Mouse (Mus musculus) monocyte, adult 5-6 weeks (primary cell): Measurements from ENCODE around the gene Sfxn1. TPM values are rescaled to one million over a fixed set of nuclear protein-coding genes. Genes with fewer than 3 reads are reported as not detected.

Experiments
- ATAC-seq: fragments of 153-309, 156-312 bp; replicated peaks from 2 replicates; pipeline ENCODE4 v1.8.0; 2017; ENCODE audit warnings: mild to moderate bottlenecking; ENCODE audit not compliant: low TSS enrichment, insufficient number of reproducible peaks, severe bottlenecking, poor library complexity, low FRiP score
- total RNA-seq: library from RNA; stranded (forward); fragments of 200-1000, 200-491, 200-594 nt; gene quantifications from 3 replicates; pipeline ENCODE4 v1.2.3, GENCODE M21; 2017

Gene Sfxn1
- total RNA-seq, 1 experiment from 2014 or later, result 10.1 TPM

DNA sequence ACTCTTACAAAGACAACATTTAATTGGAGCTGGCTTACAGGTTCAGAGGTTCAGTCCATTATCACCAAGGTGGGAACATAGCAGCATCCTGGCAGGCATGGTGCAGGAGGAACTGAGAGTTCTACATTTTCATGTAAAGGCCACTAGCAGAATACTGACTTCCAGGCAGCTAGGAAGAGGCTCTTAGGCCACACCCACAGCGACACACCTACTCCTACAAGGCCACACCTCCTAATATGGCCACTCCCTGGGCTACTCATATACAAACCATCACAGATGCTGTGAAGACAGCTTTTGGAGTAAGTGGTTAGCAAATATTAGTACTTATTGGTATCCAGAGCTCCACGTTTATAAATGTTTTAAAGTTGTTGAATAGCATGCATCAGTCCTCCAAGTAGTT lies 3.7 kb downstream of the Sfxn1 start:
- ATAC-seq, result no peak

DNA sequence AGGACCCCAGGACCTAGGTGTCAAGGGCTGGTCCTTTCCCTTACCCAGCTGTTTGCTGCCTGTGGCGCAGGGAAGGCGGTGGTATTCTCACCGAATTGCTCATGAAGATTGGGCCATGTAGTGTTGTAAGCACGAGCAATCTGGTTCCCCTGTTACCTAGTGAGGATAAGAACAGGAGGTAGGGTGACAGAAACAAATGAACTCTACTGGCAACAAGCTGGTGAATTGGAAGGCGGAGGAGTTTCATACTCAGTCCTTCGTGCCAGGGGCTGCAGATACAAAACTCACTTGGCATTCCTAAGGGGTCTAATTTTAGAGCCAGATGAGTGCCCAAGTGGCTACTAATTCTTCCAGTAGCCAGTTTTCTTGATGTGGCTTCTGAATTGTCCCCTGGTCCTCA lies 4.4 kb downstream of the Sfxn1 start:
- no peak for ATAC-seq

DNA sequence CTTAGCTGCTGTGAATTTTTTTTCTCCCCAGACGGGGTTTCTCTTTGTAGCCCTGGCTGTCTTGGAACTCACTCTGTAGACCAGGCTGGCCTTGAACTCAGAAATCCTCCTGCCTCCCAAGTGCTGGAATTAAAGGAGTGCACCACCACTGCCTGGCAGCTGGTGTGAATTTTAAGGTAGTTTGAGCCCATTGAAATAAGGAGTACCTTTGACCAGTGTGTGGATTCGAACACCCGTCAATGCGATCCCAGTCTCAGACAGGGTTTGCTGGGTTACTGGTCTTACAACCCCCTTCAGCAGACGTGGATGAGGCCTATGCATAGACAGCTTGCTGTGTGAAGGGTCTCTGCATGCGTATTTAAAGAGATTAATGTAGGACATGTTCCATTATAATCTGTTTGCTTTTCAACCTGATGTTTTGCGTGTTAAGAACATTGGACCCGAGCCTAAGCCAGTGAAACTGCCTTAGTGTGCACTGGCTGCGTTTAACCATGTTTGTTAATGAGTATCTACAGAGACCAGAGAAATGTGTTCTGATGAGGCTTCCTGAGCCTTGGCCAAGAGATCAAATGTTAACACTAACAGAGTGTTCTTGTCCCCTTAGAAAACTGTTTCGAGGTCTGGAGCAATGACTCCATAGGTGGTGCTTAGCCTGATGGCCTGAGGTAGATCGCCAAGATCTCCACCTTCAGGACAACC lies 5.2 kb downstream of the Sfxn1 start:
- ATAC-seq, result no peak

DNA sequence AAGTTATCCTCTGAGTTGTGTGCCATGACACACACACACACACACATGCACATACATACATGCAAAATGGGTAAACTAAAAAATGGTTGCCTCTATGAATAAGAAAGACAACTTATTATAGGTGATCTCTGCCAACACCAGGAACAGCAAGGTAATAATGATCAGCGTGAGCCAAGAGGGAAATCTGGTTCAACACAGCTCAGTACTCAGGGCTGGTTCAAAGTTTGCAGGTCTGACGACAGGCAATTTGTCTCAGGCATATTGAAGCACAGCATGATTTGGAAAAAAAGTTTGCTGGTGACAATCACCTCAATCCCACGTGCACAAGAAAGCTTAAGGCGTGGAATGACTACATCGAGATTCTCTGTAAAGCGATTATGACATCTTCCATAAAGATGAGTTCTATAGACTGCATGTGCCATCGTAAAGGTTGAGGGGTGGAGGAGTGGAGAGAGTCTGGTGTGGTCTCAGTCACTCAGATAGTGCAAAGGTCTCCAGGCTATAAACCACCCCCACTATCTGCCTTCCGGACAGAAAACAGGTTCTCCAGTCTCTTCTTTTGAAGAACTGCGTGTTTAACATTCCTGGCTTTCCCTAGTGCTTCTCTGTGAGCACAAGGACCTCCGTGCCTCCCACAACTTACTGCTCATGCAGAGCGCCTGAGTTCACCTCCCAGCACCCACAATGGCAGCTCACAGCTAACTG lies 6.0 kb downstream of the Sfxn1 start:
- ATAC-seq, result no peak

DNA sequence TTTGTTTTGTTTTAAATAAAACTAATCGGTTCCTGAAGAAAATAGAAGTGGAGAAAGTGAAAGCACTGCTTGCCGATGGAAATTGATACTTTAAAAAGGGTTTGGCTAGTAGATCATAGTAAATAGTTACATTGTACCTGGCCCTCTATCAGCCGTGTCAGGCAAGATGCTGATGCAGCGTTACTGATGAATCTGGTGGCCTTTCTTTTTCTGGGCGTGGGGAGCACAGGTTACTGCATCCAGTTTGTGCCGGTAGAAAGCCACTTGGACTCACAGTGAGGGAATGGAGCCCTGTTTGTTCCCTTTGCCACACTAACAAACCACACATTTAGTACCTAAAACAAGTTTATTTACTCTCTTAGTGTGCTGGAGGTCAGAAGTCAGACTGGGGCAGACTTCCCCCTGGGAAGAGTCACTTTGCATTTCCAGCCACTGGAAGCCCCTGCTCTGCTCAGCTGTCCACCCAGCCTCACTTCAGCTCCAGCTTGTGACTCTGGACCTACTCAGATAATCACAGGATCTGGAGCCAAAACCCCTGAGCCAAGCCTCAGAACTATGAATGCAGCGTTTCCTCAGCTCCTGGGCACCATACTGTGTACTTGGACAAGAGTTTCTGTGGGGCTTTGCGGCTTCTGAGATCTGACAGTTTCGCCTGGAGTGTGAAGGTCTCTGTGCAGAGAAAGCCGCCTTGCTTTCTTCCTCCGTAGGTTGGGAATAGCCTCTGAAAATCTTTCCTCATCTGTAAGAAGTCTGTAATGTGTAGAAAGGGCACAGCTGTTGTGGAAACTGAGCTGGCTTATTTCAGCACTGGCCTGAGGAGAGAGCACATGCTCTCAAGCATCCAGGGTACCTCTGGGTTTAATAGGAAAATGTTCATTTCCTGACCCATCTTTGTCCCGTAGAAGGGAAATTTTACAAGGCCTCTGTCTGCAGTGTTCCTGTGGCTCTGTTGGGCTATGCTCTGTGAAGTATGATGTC lies 8.4 kb downstream of the Sfxn1 start:
- no peak for ATAC-seq

DNA sequence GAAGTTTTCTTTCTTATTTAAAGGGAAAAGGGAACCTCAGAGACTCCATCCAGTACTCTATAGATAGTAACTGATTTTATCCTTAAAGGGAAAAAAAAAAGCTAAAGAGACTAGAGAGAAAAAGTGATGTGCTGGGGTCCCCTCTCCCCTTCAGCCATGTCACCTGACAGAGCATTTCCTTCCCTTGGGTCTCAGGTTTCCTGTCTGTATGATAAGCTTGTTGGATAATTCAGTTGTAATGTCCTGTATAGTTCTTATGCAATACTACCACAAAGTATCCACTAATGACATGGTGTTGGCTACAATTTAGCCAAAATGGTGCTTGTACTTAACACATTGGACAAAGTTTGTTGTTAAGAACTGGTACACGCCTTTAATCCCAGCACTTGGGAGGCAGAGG lies 9.1 kb downstream of the Sfxn1 start:
- no peak for ATAC-seq

DNA sequence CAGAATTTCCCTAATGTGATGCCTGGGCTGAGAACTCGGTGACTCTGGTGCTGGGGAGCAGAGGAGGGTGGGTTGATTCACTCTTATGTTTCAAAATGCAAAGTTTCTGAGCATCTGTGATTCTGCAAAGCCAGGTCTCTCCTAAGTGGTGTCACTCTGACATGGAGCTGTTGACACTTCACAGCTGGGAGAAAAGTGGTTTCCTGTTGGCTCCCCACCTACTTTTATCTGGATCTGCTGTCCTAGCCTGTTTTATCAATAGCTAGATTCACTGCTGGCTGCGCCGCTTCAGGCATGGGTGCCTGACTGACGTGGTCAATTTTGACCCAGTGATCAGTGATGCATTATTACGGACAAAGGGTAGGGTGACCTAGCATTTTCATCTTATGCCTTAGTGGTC lies 11.3 kb downstream of the Sfxn1 start:
- ATAC-seq, result no peak

DNA sequence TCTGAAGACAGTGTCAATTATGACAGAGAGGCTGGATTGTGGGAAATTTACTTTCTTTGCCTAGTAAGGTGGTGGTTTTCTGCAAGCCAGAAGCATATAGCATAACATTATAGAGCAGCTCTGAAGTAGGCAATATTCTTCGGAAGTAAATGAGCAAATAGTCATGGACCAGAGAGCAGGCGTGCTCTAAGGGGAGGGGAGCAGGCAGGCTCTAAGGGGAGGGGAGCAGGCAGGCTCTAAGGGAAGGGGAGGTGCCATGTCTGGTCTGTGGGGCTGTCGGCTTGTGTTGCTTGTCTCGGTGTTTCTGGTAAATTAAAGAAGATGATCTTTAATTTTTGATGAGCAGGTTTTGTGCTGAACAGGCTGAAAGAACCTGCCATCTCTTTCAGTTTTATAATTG lies 12.5 kb downstream of the Sfxn1 start:
- no peak for ATAC-seq

DNA sequence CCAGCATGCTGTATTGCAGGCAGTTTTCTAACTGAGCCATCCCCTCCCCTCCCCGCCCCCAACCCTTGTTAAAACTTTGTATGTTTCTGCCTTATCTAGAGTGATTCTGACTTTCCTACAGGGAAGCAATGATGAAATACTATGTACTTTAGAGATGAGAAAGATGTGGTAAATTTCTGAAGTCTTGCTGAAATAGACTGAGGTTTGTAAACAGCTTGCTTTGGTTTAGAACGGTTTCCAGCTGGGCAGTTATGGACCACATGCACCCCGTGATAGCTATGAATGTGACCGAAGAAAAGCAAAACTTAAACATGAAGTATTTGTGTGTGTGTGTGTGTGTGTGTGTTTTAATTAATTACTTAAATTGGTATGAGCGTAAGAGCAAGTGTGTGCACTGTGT lies 13.2 kb downstream of the Sfxn1 start:
- ATAC-seq, result no peak

DNA sequence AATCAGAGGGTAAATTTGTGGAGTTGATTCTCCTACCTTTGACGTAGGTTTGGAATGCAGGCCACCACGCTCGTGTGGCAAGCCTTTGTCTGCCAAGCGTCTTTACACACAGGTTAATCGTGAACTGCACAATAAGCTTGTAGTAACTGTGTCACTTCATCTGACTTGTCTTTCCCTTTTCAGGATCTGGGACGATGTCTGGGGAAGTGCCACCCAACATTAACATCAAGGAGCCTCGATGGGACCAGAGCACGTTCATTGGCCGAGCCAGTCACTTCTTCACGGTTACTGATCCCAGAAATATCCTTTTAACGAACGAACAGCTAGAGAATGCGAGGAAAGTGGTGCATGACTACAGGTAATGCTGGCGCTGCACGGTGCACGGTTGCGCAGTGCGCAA lies 13.6 kb downstream of the Sfxn1 start:
- ATAC-seq, result no peak

DNA sequence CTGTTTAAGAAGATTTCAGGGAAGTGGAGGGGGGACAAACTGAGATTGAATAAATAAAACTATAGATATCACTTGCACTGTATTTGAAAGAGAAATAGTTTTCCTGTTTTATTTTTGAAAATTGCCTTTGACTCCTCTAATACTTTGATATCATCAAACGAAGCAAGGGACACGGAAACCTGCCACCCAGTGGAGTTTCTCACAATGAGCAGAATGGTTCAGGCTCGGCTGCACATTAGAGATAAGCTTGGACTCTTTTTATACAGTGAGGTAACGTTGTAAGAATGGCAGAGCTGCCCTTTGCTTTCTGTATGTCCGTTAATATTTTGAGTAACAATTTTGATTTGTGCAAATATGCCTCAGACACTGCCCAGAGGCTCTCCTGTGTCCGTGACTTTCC lies 20.1 kb downstream of the Sfxn1 start:
- no peak for ATAC-seq

DNA sequence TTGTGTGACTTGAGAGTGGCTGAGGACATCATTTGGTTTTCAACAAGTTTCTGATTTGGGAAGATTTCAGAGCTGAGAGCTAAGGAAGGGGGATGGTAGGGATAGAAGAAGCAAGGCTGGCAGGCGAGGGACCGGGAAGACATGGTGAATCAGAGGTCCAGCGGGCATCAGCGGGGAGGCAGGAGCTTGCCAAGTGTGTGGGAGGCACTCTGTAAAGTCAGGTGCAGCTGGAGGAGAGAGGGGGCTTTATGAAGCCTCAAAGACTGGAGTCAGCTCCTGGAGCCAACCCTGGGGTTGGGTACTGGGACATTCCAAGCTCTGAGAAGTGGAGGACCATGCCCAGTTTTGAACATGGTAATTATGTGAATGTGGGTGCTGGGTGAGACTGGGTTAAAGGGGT lies 22.7 kb downstream of the Sfxn1 start:
- ATAC-seq, result no peak

DNA sequence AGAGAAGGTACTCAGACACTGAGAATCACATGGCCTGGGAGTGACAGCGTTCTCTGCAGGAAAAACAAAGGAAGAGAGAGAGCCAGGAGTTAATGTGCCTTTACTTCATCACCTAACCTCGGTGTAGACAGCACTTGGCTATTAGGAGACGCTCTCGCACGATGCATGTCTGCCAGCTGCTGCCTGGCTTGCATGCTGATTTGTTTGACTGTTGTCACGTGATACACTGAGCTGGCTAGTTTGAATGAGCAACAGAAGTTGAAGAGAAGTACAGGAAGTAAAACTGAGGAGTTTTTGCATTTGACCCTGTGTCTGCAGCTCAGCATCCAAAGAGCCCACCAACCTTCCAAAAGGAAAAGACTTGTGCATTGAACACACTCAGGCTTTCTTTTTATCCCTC lies 23.3 kb downstream of the Sfxn1 start:
- no peak for ATAC-seq

DNA sequence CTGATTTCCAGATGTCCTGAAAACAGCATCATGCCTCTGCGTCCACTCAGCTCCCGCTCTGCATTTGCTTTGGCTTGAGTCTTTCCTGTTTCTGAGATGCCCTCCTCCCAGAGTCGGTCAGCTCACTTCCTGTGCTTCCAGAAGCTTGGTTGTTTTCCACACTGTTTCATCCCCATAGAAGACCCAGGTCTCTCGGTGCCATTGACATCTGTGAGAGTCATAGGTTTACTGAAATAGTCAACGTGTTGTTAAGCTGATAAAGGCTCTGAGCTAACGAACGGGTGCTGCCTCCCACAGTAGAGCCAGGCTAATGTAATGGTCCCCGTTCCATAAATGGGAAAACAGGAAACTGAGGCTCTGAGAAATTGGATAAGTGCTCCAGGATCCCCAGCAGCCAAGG lies 24.1 kb downstream of the Sfxn1 start:
- ATAC-seq, result no peak

DNA sequence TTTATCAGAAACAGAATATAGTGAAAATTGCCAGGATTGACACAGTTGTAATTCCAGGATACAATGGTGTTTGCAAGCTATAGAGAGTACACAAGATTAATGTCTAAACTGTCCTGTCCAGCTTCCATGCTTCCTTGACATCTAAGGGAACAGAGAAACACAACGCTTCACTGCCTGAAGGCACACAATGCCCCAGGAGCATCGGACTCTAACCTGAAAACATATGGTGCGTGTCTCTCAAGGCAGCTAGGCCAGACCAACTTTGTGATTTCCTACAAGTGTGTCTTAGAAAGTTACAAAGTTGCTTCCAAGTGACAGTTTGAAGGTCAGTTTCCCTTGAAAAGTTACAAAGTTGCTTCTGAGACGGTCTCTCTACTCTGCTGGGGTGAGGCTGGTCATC lies 25.6 kb downstream of the Sfxn1 start:
- no peak for ATAC-seq

DNA sequence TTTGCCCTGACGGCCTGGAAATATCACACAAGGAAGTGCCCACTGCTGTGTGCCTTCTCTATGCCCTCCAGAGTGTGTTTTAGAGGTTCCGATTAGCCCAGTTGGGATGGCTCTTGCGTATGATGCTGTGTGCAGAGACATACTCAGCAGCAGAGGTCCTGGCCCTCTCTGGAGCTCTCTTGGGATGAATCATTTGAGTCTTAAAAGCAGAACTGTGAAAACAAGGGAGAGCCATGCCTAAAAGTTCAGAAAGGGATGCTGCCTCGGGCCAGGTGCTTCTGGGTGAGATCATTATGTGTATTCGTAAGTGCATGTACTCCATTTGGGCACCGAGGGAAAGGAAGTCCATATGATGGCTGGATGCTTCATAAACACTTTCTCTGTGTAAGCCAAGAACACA lies 26.1 kb downstream of the Sfxn1 start:
- no peak for ATAC-seq

DNA sequence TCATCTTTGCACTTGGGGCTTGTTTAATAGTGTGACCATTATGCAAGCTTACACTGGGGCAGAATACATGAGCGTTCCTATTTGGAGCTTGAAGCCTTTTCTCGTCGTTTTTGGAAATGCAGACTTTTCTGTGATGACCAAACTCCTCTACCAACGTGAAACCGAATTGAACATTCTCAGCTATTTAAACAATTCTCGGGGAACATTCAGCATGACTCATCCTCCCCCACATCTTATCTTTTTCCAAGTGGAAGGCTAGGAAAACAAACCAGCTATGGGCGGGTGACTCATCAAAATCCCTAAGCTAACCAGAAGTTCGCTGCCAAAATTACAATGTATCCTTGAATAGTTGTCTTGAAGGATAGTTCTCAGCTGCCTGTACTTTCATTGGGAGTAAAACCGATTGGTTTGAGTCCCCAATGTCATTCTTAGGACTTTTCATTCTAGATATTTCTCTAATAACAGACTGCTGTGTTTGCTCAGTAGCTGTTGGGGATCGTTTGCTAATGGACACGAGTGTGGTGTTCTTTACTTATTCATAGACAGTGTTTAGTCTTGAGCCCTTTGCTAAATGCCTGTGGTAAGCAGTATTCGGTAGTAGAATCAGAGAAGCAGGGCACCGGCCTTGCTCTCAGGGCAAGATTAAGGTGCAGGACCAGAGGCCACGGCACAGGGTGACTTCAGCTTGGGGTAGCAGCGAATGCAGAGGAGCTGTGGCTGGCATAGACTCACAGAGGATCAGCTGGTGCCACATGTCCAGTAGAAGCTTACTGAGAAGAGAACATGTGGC lies 29.6 kb downstream of the Sfxn1 start:
- no peak for ATAC-seq

DNA sequence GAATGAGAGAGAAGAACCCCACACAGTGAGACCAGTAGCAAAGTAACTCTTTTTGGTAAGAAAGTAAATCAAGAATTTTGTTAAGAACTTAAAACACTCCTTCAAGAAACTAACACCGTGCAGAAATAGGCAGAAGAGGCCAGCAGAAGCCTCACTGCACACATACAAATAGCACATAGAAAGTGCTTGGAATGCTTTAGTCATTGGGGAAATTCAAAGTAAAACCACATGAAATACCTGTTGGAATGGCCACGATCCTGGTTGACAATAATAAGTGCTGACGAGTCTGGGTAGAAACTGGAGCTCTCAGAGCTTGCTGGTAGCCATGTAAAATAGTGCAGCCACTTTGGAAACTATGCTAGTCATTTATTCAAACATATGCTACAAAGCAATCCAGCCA lies 30.4 kb downstream of the Sfxn1 start:
- ATAC-seq, result no peak

DNA sequence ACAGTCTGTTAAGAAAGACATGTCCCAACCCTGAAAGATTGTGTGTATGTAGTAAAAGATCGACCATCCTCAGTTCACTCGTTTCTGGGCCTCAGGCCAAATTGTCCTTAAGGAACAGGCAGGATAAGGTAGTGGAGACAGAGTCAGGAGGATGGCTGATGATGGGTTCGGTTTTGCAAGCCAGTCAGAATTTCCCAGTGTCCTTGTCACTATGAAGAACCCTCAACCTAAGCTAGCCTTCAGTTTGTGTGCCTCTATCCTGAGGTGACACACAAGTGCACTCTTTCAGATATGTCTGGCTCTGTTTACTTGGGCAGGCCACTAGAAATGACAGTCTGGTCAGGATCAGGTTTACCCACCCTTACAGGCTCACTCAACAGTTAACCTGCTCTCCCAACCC lies 31.6 kb downstream of the Sfxn1 start:
- no peak for ATAC-seq
